In genomic region chr3:144531023-144531422, GRCm38 (mm10) we compare ENCODE assay signal across 8 mouse cellular contexts. TPM values are rescaled to one million over a fixed set of nuclear protein-coding genes. Genes with fewer than 3 reads are reported as not detected.
DNase-seq lines count a peak whose midpoint lies in the region; ATAC-seq and TF ChIP-seq lines count a peak whose summit lies in the region.

No protein-coding gene starts in this region.

- DNase-seq in hindbrain, postnatal 0 days (ENCODE audit: low spot score), result peak; percentile 58
- DNase-seq in CD4-positive helper T cell, adult 2 months (ENCODE audit: low read depth, low spot score), result peak; percentile 18
- DNase-seq in cerebellum, adult 18-20 months, result peak; percentile 58 to 74
- peak; percentile 52 for DNase-seq in kidney, adult 9 months
- DNase-seq in frontal cortex, postnatal 10 days (ENCODE audit: low spot score in 2 of 2), result no peak
- DNase-seq in adrenal gland, adult 8-10 months, result no peak
- no peak for DNase-seq in spleen, adult 18-20 months

- ATAC-seq in hindbrain, postnatal 0 days, result no peak
- no peak for ATAC-seq in hindbrain, embryonic 12.5 days (ENCODE audit: low FRiP score)

- no peak overlapping the region for H3K9ac ChIP-seq in hindbrain, postnatal 0 days (replicated peaks; ENCODE audit: low read length)
- H3K9ac ChIP-seq in hindbrain, embryonic 12.5 days, result no peak overlapping the region

- no peaks in the 10 kb centered on the region for H3K27me3 ChIP-seq in hindbrain, postnatal 0 days (ENCODE audit: insufficient read depth, low read length)
- no peaks in the 10 kb centered on the region for H3K27me3 ChIP-seq in hindbrain, embryonic 12.5 days

- H3K27ac ChIP-seq in hindbrain, postnatal 0 days, result no peak overlapping the region
- H3K27ac ChIP-seq in hindbrain, embryonic 12.5 days, result no peak overlapping the region

- no peak overlapping the region for H3K4me3 ChIP-seq in hindbrain, postnatal 0 days (ENCODE audit: low read length)
- no peak overlapping the region for H3K4me3 ChIP-seq in hindbrain, embryonic 12.5 days

- H3K36me3 ChIP-seq in hindbrain, postnatal 0 days (ENCODE audit: insufficient read depth, low read length), result no peaks in the 10 kb centered on the region
- no peaks in the 10 kb centered on the region for H3K36me3 ChIP-seq in hindbrain, embryonic 12.5 days

- peak; percentile 44 for TF ChIP-seq CTCF in hindbrain, postnatal 0 days (IDR thresholded peaks at IDR 0.05; ENCODE audit: low read depth)

- peaks cover 8% of the 10 kb centered on the region for H3K4me1 ChIP-seq in hindbrain, postnatal 0 days (ENCODE audit: insufficient read depth, low read length)
- H3K4me1 ChIP-seq in hindbrain, embryonic 12.5 days, result 0 out of 2 replicates have a peak, but pooled peaks cover 11% of the 10 kb centered on the region

- H3K9me3 ChIP-seq in hindbrain, postnatal 0 days (ENCODE audit: low read length), result no peaks in the 10 kb centered on the region
- H3K9me3 ChIP-seq in hindbrain, embryonic 12.5 days (replicated peaks), result no peaks in the 10 kb centered on the region

- 22% methylated on average over 5 of the region's 5 CpGs for WGBS in hindbrain, postnatal 0 days
- WGBS in hindbrain, embryonic 12.5 days, result 69% methylated on average over 5 of the region's 5 CpGs

- H3K4me2 ChIP-seq in hindbrain, postnatal 0 days (ENCODE audit: low read depth, low read length), result no peak overlapping the region
- no peak overlapping the region for H3K4me2 ChIP-seq in hindbrain, embryonic 12.5 days (replicated peaks)

RNA-seq across cellular contexts. Expression of gene Hs2st1, which starts 39.0 kb away (rescaled TPM):
- total RNA-seq in hindbrain, postnatal 0 days (2014; rRNA removed), result 38.8 and 39.2 TPM in 2 replicates
- polyA plus RNA-seq in hindbrain, postnatal 0 days (2015; fragmentation: Nextera tagmentation; extraction: Ambion mirVana), result 11.0 and 11.1 TPM in 2 replicates
- 24.1 and 25.1 TPM in 2 replicates for polyA plus RNA-seq in hindbrain, embryonic 12.5 days (2016; fragmentation: Nextera tagmentation; extraction: Ambion mirVana)
- total RNA-seq in adrenal gland, adult 8-10 months (2022), result 10 to 100 TPM; 14.7 to 23.9 (median 17.6) TPM

RNA-seq across cellular contexts. Expression of gene Selenof, which starts 39.1 kb away (rescaled TPM):
- total RNA-seq in hindbrain, postnatal 0 days (2014; rRNA removed), result 210 and 211 TPM in 2 replicates
- 686 and 693 TPM in 2 replicates for polyA plus RNA-seq in hindbrain, postnatal 0 days (2015; fragmentation: Nextera tagmentation; extraction: Ambion mirVana)
- 452 and 477 TPM in 2 replicates for polyA plus RNA-seq in hindbrain, embryonic 12.5 days (2016; fragmentation: Nextera tagmentation; extraction: Ambion mirVana)
- total RNA-seq in adrenal gland, adult 8-10 months (2022), result 100 to 1,000 TPM; 329 to 408 (median 334) TPM

Comparison
In these comparisons a context has a peak if more than half of its experiments do, and no peak if none do; other contexts are left out.
1. DNase-seq: peak in hindbrain, postnatal 0 days (single experiment), CD4-positive helper T cell, adult 2 months (single experiment), cerebellum, adult 18-20 months (2 of 2) and kidney, adult 9 months (single experiment); none in frontal cortex, postnatal 10 days (0 of 2), adrenal gland, adult 8-10 months (single experiment) and spleen, adult 18-20 months (0 of 2).